Mouse (Mus musculus) bone marrow, adult 2 months (tissue): ENCODE results near the gene Aagab.

Experiments used
- CTCF ChIP-seq: fragments of 200-500 bp; IDR thresholded peaks from 2 replicates; pipeline ENCODE4 v1.5.1; 2011; ENCODE audit warnings: low read length, control low read depth; ENCODE audit not compliant: control insufficient read depth, insufficient read depth
- POLR2A ChIP-seq: fragments of 200-500 bp; IDR thresholded peaks from 2 replicates; pipeline ENCODE4 v1.6.1; 2011; ENCODE audit warnings: low read depth, mild to moderate bottlenecking, control low read depth, low read length, borderline replicate concordance; ENCODE audit not compliant: control insufficient read depth

- TF ChIP-seq CTCF (no peak), POLR2A (no peak)
Measured at GRCm38 (mm10) chr9:63682943-63683342, 80.5 kb downstream of the Aagab start.
